Mouse (Mus musculus): ENCODE measurements around the gene Pxdn. TPM values are rescaled to one million over a fixed set of nuclear protein-coding genes. Genes with fewer than 3 reads are reported as not detected.

The Pxdn gene
- polyA plus RNA-seq, 1 experiment from 2014 or later: 137 TPM

DNA sequence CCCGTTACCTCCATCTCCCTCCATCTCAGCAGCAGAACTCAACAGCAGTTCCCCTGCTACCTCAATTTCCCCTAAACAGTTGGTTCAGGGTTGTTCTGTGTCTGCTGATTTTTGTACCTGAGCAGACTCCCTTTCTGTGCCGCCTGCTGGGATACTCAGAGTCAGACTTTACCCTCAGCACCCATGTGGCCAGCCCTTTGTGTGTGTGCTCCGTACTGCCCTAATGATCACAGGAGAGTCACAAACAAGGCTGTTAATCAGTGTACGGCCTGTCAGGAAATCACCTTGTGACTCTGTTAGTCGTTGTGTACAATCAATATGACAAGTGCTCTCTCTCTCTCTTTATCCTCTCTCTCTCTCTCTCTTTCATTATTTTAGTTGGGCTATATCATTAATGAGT, 21.2 kb downstream of the Pxdn start:
- Histone ChIP-seq H3K27ac (no peak overlapping the region), H3K36me3 (peaks cover 23% of the 10 kb centered on the region), H3K4me3 (no peak overlapping the region), H3K9me3 (replicated peaks) (no peaks in the 10 kb centered on the region), H3K4me1 (peaks cover 20% of the 10 kb centered on the region), H3K27me3 (ENCODE audit: low read depth, poor library complexity, severe bottlenecking) (no peaks in the 10 kb centered on the region)
- DNase-seq (ENCODE audit: low spot score): no peak
- WGBS: 76% methylated on average over 5 of the region's 5 CpGs

DNA sequence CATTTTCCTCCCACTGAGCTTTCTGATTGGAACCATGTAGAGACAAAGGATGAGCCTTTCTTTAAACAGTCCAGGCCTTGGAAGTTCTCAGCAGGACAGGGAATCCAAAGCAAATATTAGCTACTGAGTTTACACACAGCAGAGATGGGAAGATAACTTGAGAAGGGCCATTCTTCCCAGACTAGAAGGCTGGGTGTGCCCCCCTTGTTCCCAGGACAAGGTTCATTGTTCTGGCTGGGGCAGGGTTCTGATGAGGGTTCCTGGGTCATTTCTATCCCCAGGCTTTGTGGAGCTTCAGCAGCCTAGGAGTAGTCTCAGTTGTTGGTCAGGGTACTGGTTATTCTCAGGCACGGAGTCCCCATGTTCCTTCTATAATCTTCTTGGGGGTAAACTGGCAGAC, 23.6 kb downstream of the Pxdn start:
- Histone ChIP-seq H3K27ac (no peak overlapping the region), H3K36me3 (peaks cover 39% of the 10 kb centered on the region), H3K4me1 (peaks cover 14% of the 10 kb centered on the region), H3K9me3 (replicated peaks) (no peaks in the 10 kb centered on the region), H3K27me3 (ENCODE audit: low read depth, poor library complexity, severe bottlenecking) (no peaks in the 10 kb centered on the region), H3K4me3 (no peak overlapping the region)
- 100% methylated on average over 1 of the region's 1 CpGs for WGBS
- DNase-seq (ENCODE audit: low spot score): no peak

DNA sequence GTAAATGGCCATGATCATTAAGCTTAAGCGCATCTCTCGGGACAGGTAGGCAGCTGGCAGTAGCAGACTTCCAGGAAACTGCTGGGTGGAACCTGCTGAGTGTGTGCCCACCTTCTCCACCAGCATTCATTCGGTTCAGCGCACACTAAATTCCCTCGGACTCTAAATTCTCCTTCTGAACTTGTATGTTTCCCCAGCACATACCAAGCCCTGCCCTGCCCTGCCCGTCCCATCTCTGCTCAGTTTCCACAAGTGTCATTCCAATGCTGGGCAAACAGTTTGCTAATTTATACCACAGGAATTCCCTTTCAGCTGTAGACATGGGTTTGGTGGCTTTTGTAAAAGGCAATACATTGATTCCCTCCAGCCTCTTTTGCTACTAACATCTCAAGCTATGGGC, 27.6 kb downstream of the Pxdn start:
- Histone ChIP-seq H3K4me3 (no peak overlapping the region), H3K9me3 (replicated peaks) (no peaks in the 10 kb centered on the region), H3K27ac (no peak overlapping the region), H3K36me3 (peaks cover 42% of the 10 kb centered on the region), H3K4me1 (no peaks in the 10 kb centered on the region), H3K27me3 (ENCODE audit: low read depth, poor library complexity, severe bottlenecking) (no peaks in the 10 kb centered on the region)
- DNase-seq (ENCODE audit: low spot score): no peak
- 94% methylated on average over 6 of the region's 6 CpGs for WGBS

DNA sequence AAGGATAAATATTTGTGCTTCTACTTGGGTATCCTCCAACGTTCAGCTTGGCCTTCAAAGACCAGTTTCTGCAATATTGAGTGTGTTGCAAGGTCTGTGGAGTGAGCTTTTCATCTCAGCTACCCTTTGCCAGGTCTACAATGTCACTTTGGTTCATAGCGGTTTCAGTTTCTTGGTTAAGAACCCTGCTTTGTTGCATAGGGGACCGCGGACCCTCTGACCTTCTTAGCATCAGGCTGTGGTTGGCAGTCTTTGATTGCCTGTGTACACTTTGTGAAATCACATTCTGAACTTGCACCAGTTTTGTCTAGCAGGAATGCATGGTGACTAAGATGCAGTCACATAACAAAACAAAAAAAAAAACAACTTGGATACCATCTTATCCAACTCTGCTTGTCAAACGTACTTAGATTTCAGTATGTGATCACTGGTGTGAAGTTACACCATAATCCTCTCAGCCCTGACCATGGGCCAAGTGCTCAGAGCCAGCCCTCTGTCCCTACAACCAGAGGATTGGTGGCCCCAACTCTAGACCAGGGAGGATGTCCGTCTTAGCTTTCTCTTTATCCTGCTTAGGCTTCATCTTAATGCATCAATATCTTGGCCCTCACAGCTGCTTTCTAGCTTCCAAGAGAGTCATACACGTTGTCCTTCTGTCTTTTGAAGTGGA, 34.5 kb downstream of the Pxdn start:
- 91% methylated on average over 7 of the region's 7 CpGs for WGBS
- no peaks in the 10 kb centered on the region for H3K9me3 ChIP-seq (replicated peaks)
- H3K36me3 ChIP-seq: peaks cover 41% of the 10 kb centered on the region
- no peak for DNase-seq (ENCODE audit: low spot score)
- H3K27ac ChIP-seq: no peak overlapping the region
- no peaks in the 10 kb centered on the region for H3K27me3 ChIP-seq (ENCODE audit: low read depth, poor library complexity, severe bottlenecking)
- no peak overlapping the region for H3K4me3 ChIP-seq
- peaks cover 18% of the 10 kb centered on the region for H3K4me1 ChIP-seq

DNA sequence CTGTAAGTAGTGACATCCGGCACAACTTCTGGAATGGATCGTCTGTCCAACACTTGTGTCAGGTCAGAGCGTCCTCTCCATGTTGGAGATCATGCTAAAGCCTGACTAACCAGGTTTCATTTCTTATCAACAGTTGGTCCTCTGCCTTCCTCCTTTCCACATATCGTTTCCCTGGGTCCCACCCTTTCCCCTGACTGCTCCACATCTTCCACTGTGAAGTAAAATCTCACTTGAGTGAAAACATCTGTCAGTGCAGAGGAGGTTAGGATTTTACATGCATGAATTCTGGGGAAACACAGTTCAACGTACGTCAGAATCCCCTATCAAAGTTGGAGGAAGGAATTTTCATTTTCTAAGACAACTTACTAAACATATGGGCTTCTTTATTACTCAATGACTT, 35.1 kb downstream of the Pxdn start:
- H3K4me1 ChIP-seq: peaks cover 18% of the 10 kb centered on the region
- no peak overlapping the region for H3K27ac ChIP-seq
- DNase-seq (ENCODE audit: low spot score): no peak
- H3K4me3 ChIP-seq: no peak overlapping the region
- H3K9me3 ChIP-seq (replicated peaks): no peaks in the 10 kb centered on the region
- 76% methylated on average over 6 of the region's 6 CpGs for WGBS
- no peaks in the 10 kb centered on the region for H3K27me3 ChIP-seq (ENCODE audit: low read depth, poor library complexity, severe bottlenecking)
- H3K36me3 ChIP-seq: peaks cover 42% of the 10 kb centered on the region

DNA sequence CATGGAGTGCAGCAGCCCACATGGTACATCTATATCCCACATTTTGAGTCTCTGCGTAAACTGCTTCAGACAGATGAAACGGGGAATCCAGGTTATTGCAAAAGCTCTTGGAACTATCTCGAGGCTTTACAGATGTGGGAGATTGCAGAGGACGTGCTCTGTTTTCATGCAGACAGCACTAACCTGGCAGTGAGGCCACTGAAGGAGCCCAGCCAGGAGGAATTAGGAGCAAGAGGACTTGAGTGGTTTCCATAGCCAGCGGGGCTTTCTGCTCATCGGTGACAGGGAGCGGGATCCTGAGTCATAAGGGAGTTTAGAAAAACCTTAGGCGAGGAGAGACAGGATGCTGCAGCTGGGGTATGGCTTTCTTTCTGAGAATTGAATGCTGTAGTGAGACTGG, 42.7 kb downstream of the Pxdn start:
- no peak for DNase-seq (ENCODE audit: low spot score)
- no peaks in the 10 kb centered on the region for H3K9me3 ChIP-seq (replicated peaks)

DNA sequence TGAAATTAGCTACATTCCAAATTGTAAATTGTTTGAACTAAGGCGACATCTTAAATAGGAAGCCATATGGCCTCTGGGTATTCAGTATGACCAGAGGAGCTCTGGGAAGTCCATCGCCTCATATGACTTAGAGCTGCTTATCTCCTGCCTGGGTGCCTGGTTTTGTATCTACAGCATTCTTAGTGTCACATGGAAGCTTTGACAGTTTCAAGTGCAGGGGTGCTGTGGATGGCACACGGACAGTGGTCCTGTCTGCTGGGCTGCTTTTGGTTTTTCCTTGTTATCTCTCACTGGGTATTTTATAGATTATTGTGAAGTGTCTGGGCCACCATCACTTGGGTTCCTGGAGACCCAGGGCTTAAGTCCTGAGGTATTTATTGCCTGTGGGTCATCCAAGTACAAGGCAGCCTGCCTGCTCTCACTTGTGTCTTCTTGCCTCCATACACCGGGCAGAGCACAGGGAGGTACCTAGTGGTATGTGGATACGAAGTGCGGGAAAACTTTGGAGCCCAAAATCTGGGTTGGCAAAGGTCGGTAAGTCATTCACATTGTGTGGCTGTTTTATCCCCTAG, 44.4 kb downstream of the Pxdn start:
- Histone ChIP-seq H3K27ac (no peak overlapping the region), H3K36me3 (peaks cover 100% of the 10 kb centered on the region), H3K9me3 (replicated peaks) (no peaks in the 10 kb centered on the region), H3K4me3 (no peak overlapping the region), H3K27me3 (ENCODE audit: low read depth, poor library complexity, severe bottlenecking) (no peaks in the 10 kb centered on the region), H3K4me1 (peaks cover 7% of the 10 kb centered on the region; the same call in 1 of the 2 replicates)
- no peak for DNase-seq (ENCODE audit: low spot score)
- 94% methylated on average over 7 of the region's 7 CpGs for WGBS

More for the DNA sequence above, 42.7 kb downstream of the Pxdn start:
- H3K27me3 ChIP-seq (ENCODE audit: low read depth, poor library complexity, severe bottlenecking): no peaks in the 10 kb centered on the region
- peaks cover 100% of the 10 kb centered on the region for H3K36me3 ChIP-seq
- WGBS: 86% methylated on average over 8 of the region's 8 CpGs
- no peak overlapping the region for H3K4me3 ChIP-seq
- peaks cover 10% of the 10 kb centered on the region for H3K4me1 ChIP-seq
- H3K27ac ChIP-seq: no peak overlapping the region

DNA sequence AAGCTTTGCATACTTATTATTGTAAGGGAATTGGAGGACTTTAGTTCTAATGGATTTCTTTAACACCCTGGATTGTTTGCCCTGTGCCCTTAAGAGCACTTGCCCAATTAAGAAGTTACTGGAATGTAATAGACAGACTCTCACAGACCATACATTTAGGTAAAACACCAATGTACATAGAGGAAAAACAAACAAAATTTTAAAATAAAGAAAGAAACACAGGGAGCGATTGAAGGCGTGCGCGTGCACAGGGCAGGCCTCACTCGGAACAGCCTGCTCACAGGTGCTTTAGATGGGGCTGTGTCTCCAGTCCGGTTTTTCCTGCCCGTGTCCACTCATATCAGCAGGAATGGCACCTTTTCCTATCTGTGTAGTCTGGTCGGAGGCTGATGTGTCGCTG, 45.8 kb downstream of the Pxdn start:
- no peak for DNase-seq (ENCODE audit: low spot score)
- Histone ChIP-seq H3K9me3 (replicated peaks) (no peaks in the 10 kb centered on the region), H3K27me3 (ENCODE audit: low read depth, poor library complexity, severe bottlenecking) (no peaks in the 10 kb centered on the region), H3K36me3 (peaks cover 100% of the 10 kb centered on the region), H3K4me3 (no peak overlapping the region), H3K27ac (no peak overlapping the region), H3K4me1 (peaks cover 7% of the 10 kb centered on the region; the same call in 1 of the 2 replicates)
- 95% methylated on average over 9 of the region's 9 CpGs for WGBS

DNA sequence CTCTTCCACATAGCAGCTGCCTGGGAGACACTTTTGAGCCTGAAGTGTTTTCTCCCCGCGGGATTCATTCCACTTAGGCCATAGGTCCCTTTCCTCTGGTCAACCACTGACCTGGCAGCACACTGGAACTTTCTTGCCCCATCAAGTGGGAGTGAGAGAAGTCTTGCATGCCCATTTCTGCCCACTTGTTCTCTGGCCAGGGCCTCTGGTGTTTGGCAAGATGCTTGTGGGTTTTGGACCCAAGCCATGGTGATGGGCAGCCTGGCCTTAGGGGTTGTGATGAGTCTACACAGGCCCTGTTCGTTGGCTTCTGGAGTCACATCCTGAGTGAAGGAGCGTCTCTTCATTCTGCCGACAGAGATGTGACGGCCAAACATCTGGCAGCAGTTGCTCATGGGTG, 47.7 kb downstream of the Pxdn start:
- DNase-seq (ENCODE audit: low spot score): no peak
- H3K36me3 ChIP-seq: peaks cover 99% of the 10 kb centered on the region
- no peak overlapping the region for H3K4me3 ChIP-seq
- peaks cover 3% of the 10 kb centered on the region; the same call in 1 of the 2 replicates for H3K4me1 ChIP-seq
- H3K9me3 ChIP-seq (replicated peaks): no peaks in the 10 kb centered on the region
- no peaks in the 10 kb centered on the region for H3K27me3 ChIP-seq (ENCODE audit: low read depth, poor library complexity, severe bottlenecking)
- 87% methylated on average over 6 of the region's 6 CpGs for WGBS
- H3K27ac ChIP-seq: no peak overlapping the region

DNA sequence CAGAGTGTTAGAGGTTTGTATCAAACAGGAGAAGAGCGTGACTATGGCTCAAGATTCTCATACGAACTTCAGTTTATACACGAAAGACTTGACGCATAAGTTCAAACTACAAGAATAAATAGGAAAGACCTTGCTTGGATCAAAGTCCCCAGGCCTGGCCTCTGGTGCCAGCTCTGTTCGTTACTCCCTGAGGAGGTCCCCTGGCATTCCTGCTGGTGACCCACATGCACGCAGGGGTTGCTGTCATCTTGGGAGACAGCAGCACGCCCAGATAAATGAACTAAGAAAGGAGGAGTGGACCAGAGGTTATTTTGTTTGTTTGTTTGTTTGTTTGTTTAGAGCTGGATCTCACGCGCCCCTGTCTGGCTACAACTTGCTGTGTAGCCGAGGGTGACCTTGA, 48.8 kb downstream of the Pxdn start:
- H3K27me3 ChIP-seq (ENCODE audit: low read depth, poor library complexity, severe bottlenecking): no peaks in the 10 kb centered on the region
- no peak for DNase-seq (ENCODE audit: low spot score)
- no peaks in the 10 kb centered on the region for H3K9me3 ChIP-seq (replicated peaks)
- H3K27ac ChIP-seq: no peak overlapping the region
- peaks cover 99% of the 10 kb centered on the region for H3K36me3 ChIP-seq
- no peak overlapping the region for H3K4me3 ChIP-seq
- 93% methylated on average over 10 of the region's 10 CpGs for WGBS
- H3K4me1 ChIP-seq: no peaks in the 10 kb centered on the region

DNA sequence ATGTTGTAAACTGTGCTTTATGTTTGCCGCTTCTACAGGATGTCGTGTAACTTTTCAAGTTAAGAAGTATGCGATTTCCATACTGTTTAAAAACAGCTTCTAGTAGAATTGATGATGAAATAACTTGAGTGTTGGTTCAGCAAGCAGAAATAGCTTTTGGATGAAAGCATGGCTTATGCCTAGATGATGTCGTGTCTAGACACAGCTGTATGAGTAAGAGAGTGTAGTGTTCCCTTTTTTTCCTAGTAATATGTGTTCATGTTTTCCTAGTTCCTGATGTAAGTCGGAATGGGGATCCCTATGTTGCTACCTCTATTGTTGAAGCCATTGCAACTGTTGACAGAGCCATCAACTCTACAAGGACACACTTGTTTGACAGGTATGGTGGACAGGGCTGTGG, 61.5 kb downstream of the Pxdn start:
- Histone ChIP-seq H3K9me3 (replicated peaks) (no peaks in the 10 kb centered on the region), H3K27ac (no peak overlapping the region), H3K36me3 (peaks cover 100% of the 10 kb centered on the region), H3K4me3 (no peak overlapping the region), H3K27me3 (ENCODE audit: low read depth, poor library complexity, severe bottlenecking) (no peaks in the 10 kb centered on the region), H3K4me1 (no peaks in the 10 kb centered on the region)
- DNase-seq (ENCODE audit: low spot score): no peak
- 94% methylated on average over 5 of the region's 5 CpGs for WGBS

DNA sequence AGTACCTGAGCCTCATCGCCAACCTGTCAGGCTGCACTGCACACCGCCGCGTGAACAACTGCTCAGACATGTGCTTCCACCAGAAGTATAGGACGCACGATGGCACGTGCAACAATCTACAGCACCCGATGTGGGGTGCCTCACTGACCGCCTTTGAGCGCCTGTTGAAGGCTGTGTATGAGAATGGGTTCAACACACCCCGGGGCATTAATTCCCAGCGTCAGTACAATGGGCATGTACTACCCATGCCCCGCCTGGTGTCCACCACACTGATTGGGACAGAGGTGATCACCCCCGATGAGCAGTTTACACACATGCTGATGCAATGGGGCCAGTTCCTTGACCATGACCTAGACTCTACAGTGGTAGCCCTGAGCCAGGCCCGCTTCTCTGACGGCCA, 64.5 kb downstream of the Pxdn start:
- Histone ChIP-seq H3K4me3 (no peak overlapping the region), H3K27me3 (ENCODE audit: low read depth, poor library complexity, severe bottlenecking) (no peaks in the 10 kb centered on the region), H3K27ac (no peak overlapping the region), H3K36me3 (peaks cover 98% of the 10 kb centered on the region), H3K9me3 (replicated peaks) (no peaks in the 10 kb centered on the region), H3K4me1 (no peaks in the 10 kb centered on the region)
- WGBS: 96% methylated on average over 16 of the region's 16 CpGs
- no peak for DNase-seq (ENCODE audit: low spot score)

DNA sequence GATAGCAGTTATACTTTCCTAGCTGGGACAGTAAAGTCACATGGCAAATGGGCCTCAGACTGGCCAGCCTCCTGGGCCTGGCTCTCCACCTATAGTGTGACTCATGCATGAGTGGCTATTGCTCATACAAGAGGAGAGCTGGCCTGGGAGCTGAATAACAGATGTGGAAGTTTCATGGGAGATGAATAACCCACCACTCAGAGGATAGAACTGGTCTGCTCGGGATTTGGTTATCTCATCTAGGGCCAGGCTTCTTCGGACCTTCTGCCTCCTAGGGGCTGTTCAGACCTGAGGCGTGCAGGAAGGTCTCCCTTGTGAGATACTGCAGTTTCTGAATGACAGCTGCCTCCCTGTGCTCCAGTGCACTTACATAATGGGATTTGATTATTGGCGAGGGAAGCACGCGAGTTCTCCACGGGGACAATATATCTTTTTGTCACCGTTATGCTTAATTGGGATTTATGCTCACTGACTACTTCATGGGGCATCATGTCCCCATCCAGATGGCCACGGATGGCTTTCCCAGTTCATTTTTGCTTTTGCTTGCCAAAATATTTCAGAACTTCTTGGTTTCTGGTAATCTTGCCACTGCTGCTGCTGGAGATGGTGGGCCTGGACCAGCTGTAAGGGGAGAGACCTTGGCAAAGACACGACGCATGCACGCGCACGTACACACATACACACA, 66.4 kb downstream of the Pxdn start:
- 94% methylated on average over 14 of the region's 14 CpGs for WGBS
- Histone ChIP-seq H3K4me3 (no peak overlapping the region), H3K36me3 (peaks cover 98% of the 10 kb centered on the region), H3K4me1 (no peaks in the 10 kb centered on the region), H3K27me3 (ENCODE audit: low read depth, poor library complexity, severe bottlenecking) (no peaks in the 10 kb centered on the region), H3K9me3 (replicated peaks) (no peaks in the 10 kb centered on the region), H3K27ac (no peak overlapping the region)
- no peak for DNase-seq (ENCODE audit: low spot score)

Measured in limb, embryonic 10.5 days (tissue).